Mouse (Mus musculus): Measurements from ENCODE around the gene Scrt2. TPM values are rescaled to one million over a fixed set of nuclear protein-coding genes. Genes with fewer than 3 reads are reported as not detected.

Gene Scrt2
- polyA plus RNA-seq, 1 experiment from 2014 or later = 11.1 TPM

- H3K27me3 ChIP-seq = no peaks in the 10 kb centered on the region
- no peaks in the 10 kb centered on the region for H3K9me3 ChIP-seq
- H3K4me1 ChIP-seq (replicated peaks) = peaks cover 74% of the 10 kb centered on the region
- H3K9ac ChIP-seq = peak overlapping the region; percentile 99
- 0 out of 2 replicates have a peak, but pooled peaks cover 4% of the 10 kb centered on the region for H3K36me3 ChIP-seq
- peak overlapping the region; percentile 88 for H3K4me2 ChIP-seq
- WGBS = 15% methylated on average over 6 of the region's 6 CpGs
- peak overlapping the region; percentile 87 for H3K4me3 ChIP-seq
- ATAC-seq (ENCODE audit: low FRiP score, low read depth) = no peak
- peak overlapping the region; percentile 93 for H3K27ac ChIP-seq (replicated peaks)
Measured at GRCm38 (mm10) chr2:152084298-152084697, 3.0 kb downstream of the Scrt2 start.

- Histone ChIP-seq H3K4me1 (replicated peaks) (peaks cover 63% of the 10 kb centered on the region), H3K4me2 (peak overlapping the region; percentile 88), H3K36me3 (0 out of 2 replicates have a peak, but pooled peaks cover 4% of the 10 kb centered on the region), H3K27ac (replicated peaks) (no peak overlapping the region; the same call in 1 of the 2 replicates), H3K27me3 (no peaks in the 10 kb centered on the region), H3K4me3 (peak overlapping the region; percentile 87; the same call in 1 of the 2 replicates), H3K9ac (0 out of 2 replicates have a peak overlapping the region, but pooled peaks have one; percentile 13), H3K9me3 (no peaks in the 10 kb centered on the region)
- no peak for ATAC-seq (ENCODE audit: low FRiP score, low read depth)
- WGBS = 74% methylated on average over 6 of the region's 6 CpGs
Measured at GRCm38 (mm10) chr2:152085414-152085813, 4.1 kb downstream of the Scrt2 start.

- Histone ChIP-seq H3K4me1 (replicated peaks) (peaks cover 66% of the 10 kb centered on the region), H3K9me3 (no peaks in the 10 kb centered on the region), H3K4me3 (no peak overlapping the region), H3K27ac (replicated peaks) (peak overlapping the region; percentile 46; the same call in 1 of the 2 replicates), H3K9ac (0 out of 2 replicates have a peak overlapping the region, but pooled peaks have one; percentile 15), H3K4me2 (peak overlapping the region; percentile 29), H3K27me3 (no peaks in the 10 kb centered on the region), H3K36me3 (0 out of 2 replicates have a peak, but pooled peaks cover 4% of the 10 kb centered on the region)
- ATAC-seq (ENCODE audit: low FRiP score, low read depth) = no peak
- WGBS = 45% methylated on average over 6 of the region's 6 CpGs
Measured at GRCm38 (mm10) chr2:152086451-152086850, 5.1 kb downstream of the Scrt2 start.

GRCm38 (mm10) chr2:152087111-152087510, 5.8 kb downstream of the Scrt2 start:
- H3K4me1 ChIP-seq (replicated peaks) = peaks cover 65% of the 10 kb centered on the region
- H3K4me2 ChIP-seq = peak overlapping the region; percentile 29
- no peak overlapping the region for H3K4me3 ChIP-seq
- H3K9ac ChIP-seq = peak overlapping the region; percentile 15; the same call in 1 of the 2 replicates
- WGBS = 46% methylated on average over 5 of the region's 5 CpGs
- H3K27ac ChIP-seq (replicated peaks) = peak overlapping the region; percentile 46
- H3K36me3 ChIP-seq = 0 out of 2 replicates have a peak, but pooled peaks cover 4% of the 10 kb centered on the region
- no peak for ATAC-seq (ENCODE audit: low FRiP score, low read depth)
- H3K27me3 ChIP-seq = no peaks in the 10 kb centered on the region
- H3K9me3 ChIP-seq = no peaks in the 10 kb centered on the region

- no peak for ATAC-seq (ENCODE audit: low FRiP score, low read depth)
- H3K27me3 ChIP-seq = 0 out of 2 replicates have a peak, but pooled peaks cover 6% of the 10 kb centered on the region
- peaks cover 61% of the 10 kb centered on the region for H3K4me1 ChIP-seq (replicated peaks)
- 0 out of 2 replicates have a peak, but pooled peaks cover 4% of the 10 kb centered on the region for H3K36me3 ChIP-seq
- no peak overlapping the region for H3K9ac ChIP-seq
- H3K4me3 ChIP-seq = no peak overlapping the region
- no peaks in the 10 kb centered on the region for H3K9me3 ChIP-seq
- H3K27ac ChIP-seq (replicated peaks) = no peak overlapping the region
- WGBS = 9% methylated on average over 4 of the region's 4 CpGs
- H3K4me2 ChIP-seq = no peak overlapping the region
Measured at GRCm38 (mm10) chr2:152089078-152089477, 7.7 kb downstream of the Scrt2 start.

GRCm38 (mm10) chr2:152089581-152089980, 8.3 kb downstream of the Scrt2 start:
- H3K27me3 ChIP-seq = 0 out of 2 replicates have a peak, but pooled peaks cover 6% of the 10 kb centered on the region
- 0 out of 2 replicates have a peak, but pooled peaks cover 4% of the 10 kb centered on the region for H3K36me3 ChIP-seq
- no peak overlapping the region for H3K27ac ChIP-seq (replicated peaks)

GRCm38 (mm10) chr2:152090486-152090885, 9.2 kb downstream of the Scrt2 start:
- H3K9me3 ChIP-seq = no peaks in the 10 kb centered on the region
- 0 out of 2 replicates have a peak, but pooled peaks cover 6% of the 10 kb centered on the region for H3K27me3 ChIP-seq
- no peak overlapping the region for H3K27ac ChIP-seq (replicated peaks)
- peaks cover 55% of the 10 kb centered on the region for H3K4me1 ChIP-seq (replicated peaks)
- no peak for ATAC-seq (ENCODE audit: low FRiP score, low read depth)
- H3K36me3 ChIP-seq = 0 out of 2 replicates have a peak, but pooled peaks cover 4% of the 10 kb centered on the region
- H3K4me2 ChIP-seq = no peak overlapping the region
- H3K9ac ChIP-seq = no peak overlapping the region
- H3K4me3 ChIP-seq = no peak overlapping the region
- 65% methylated on average over 5 of the region's 5 CpGs for WGBS

More at GRCm38 (mm10) chr2:152089581-152089980, 8.3 kb downstream of the Scrt2 start:
- no peak for ATAC-seq (ENCODE audit: low FRiP score, low read depth)
- H3K4me2 ChIP-seq = no peak overlapping the region
- peaks cover 56% of the 10 kb centered on the region for H3K4me1 ChIP-seq (replicated peaks)
- WGBS = 77% methylated on average over 5 of the region's 5 CpGs
- H3K9ac ChIP-seq = no peak overlapping the region
- no peaks in the 10 kb centered on the region for H3K9me3 ChIP-seq
- no peak overlapping the region for H3K4me3 ChIP-seq

GRCm38 (mm10) chr2:152091342-152092056, 10.2 kb downstream of the Scrt2 start:
- H3K27me3 ChIP-seq = 0 out of 2 replicates have a peak, but pooled peaks cover 6% of the 10 kb centered on the region
- H3K4me2 ChIP-seq = no peak overlapping the region
- no peak overlapping the region for H3K4me3 ChIP-seq
- H3K4me1 ChIP-seq (replicated peaks) = peaks cover 45% of the 10 kb centered on the region
- H3K36me3 ChIP-seq = 0 out of 2 replicates have a peak, but pooled peaks cover 4% of the 10 kb centered on the region
- H3K9me3 ChIP-seq = no peaks in the 10 kb centered on the region
- 21% methylated on average over 12 of the region's 12 CpGs for WGBS
- no peak overlapping the region for H3K27ac ChIP-seq (replicated peaks)
- 0 out of 2 replicates have a peak overlapping the region, but pooled peaks have one; percentile 17 for H3K9ac ChIP-seq
- ATAC-seq (ENCODE audit: low FRiP score, low read depth) = no peak

GRCm38 (mm10) chr2:152092927-152093326, 11.6 kb downstream of the Scrt2 start:
- H3K9ac ChIP-seq = peak overlapping the region; percentile 12; the same call in 1 of the 2 replicates

GRCm38 (mm10) chr2:152093356-152093792, 12.0 kb downstream of the Scrt2 start:
- ATAC-seq (ENCODE audit: low FRiP score, low read depth) = no peak
- no peak overlapping the region for H3K27ac ChIP-seq (replicated peaks)
- 1% methylated on average over 59 of the region's 60 CpGs for WGBS

More at GRCm38 (mm10) chr2:152092927-152093326, 11.6 kb downstream of the Scrt2 start:
- Histone ChIP-seq H3K4me2 (peak overlapping the region; percentile 49), H3K4me3 (peak overlapping the region; percentile 29), H3K4me1 (replicated peaks) (peaks cover 37% of the 10 kb centered on the region), H3K27me3 (0 out of 2 replicates have a peak, but pooled peaks cover 6% of the 10 kb centered on the region), H3K27ac (replicated peaks) (no peak overlapping the region; the same call in 1 of the 2 replicates), H3K9me3 (no peaks in the 10 kb centered on the region), H3K36me3 (0 out of 2 replicates have a peak, but pooled peaks cover 3% of the 10 kb centered on the region)
- peak; percentile 7; the same call in 1 of the 2 replicates for ATAC-seq (ENCODE audit: low FRiP score, low read depth)
- 5% methylated on average over 39 of the region's 45 CpGs for WGBS

GRCm38 (mm10) chr2:152094856-152095545, 13.7 kb downstream of the Scrt2 start:
- H3K27ac ChIP-seq (replicated peaks) = no peak overlapping the region
- 9% methylated on average over 29 of the region's 29 CpGs for WGBS
- H3K4me3 ChIP-seq = no peak overlapping the region
- 0 out of 2 replicates have a peak, but pooled peaks cover 6% of the 10 kb centered on the region for H3K27me3 ChIP-seq
- H3K4me2 ChIP-seq = peak overlapping the region; percentile 26
- no peaks in the 10 kb centered on the region for H3K9me3 ChIP-seq
- H3K9ac ChIP-seq = 0 out of 2 replicates have a peak overlapping the region, but pooled peaks have one; percentile 10
- H3K4me1 ChIP-seq (replicated peaks) = peaks cover 35% of the 10 kb centered on the region
- H3K36me3 ChIP-seq = no peaks in the 10 kb centered on the region
- ATAC-seq (ENCODE audit: low FRiP score, low read depth) = no peak

More at GRCm38 (mm10) chr2:152093356-152093792, 12.0 kb downstream of the Scrt2 start:
- Histone ChIP-seq H3K27me3 (0 out of 2 replicates have a peak, but pooled peaks cover 6% of the 10 kb centered on the region), H3K9me3 (no peaks in the 10 kb centered on the region), H3K4me2 (peak overlapping the region; percentile 49), H3K9ac (no peak overlapping the region), H3K4me3 (peak overlapping the region; percentile 29), H3K4me1 (replicated peaks) (peaks cover 35% of the 10 kb centered on the region), H3K36me3 (no peaks in the 10 kb centered on the region)

Data from hindbrain, embryonic 15.5 days (tissue).